Mouse (Mus musculus) megakaryocyte, embryonic 14.5 days (primary cell): ENCODE measurements around the gene Fnbp1l.

ENCODE experiments used
- FLI1 ChIP-seq: IDR thresholded peaks from 2 replicates; pipeline ENCODE4 v1.6.1; 2012; ENCODE audit warnings: low read length, inconsistent platforms, mixed read lengths
- GATA1 ChIP-seq: IDR thresholded peaks from 3 replicates; pipeline ENCODE4 v1.6.1; 2012; ENCODE audit warnings: mixed read lengths, low read length, inconsistent platforms, borderline replicate concordance

DNA sequence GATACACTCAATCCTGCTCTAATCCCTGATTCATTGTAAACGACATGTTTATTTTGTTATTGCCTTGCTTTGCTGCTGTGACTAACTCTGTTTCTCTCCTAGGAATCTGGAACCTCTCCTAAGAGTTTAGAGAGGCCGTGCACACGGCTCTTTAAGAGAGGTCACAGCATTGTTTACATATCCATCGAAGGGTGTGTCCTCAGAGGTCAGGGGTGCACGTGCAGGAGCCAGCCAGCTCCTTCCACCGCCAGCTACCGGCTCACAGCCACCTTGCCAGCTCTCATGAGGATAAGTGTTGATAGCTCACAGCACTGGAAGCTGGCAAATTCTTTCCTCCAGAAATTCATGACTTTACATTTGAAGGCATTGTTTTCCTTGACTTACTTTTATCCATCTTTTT lies 54.2 kb downstream of the Fnbp1l start:
- TF ChIP-seq GATA1 (no peak), FLI1 (no peak)
